Mouse (Mus musculus): ENCODE measurements around the gene Abcc4. TPM values are rescaled to one million over a fixed set of nuclear protein-coding genes. Genes with fewer than 3 reads are reported as not detected.

The Abcc4 gene
- polyA plus RNA-seq, 1 experiment, result 0.06 TPM

- no peak for TF ChIP-seq GATA1 (IDR thresholded peaks at IDR 0.05; ENCODE audit: low read length)
- no peak for TF ChIP-seq TAL1 (IDR thresholded peaks at IDR 0.05; ENCODE audit: low read length)
- Histone ChIP-seq H3K36me3 (ENCODE audit: control insufficient read depth) (no peaks in the 10 kb centered on the region), H3K27me3 (ENCODE audit: control insufficient read depth) (no peaks in the 10 kb centered on the region)
Measured at GRCm38 (mm10) chr14:118491708-118492107, 214.3 kb downstream of the Abcc4 start.

GRCm38 (mm10) chr14:118491300-118491699 is 214.7 kb downstream of the Abcc4 start:
- Histone ChIP-seq H3K4me3 (replicated peaks) (no peak overlapping the region), H3K9me3 (ENCODE audit: control insufficient read depth, low read length) (no peaks in the 10 kb centered on the region), H3K27me3 (ENCODE audit: control insufficient read depth) (no peaks in the 10 kb centered on the region), H3K36me3 (ENCODE audit: control insufficient read depth) (no peaks in the 10 kb centered on the region), H3K4me1 (ENCODE audit: control insufficient read depth) (no peaks in the 10 kb centered on the region)
- no peak for TF ChIP-seq TAL1 (IDR thresholded peaks at IDR 0.05; ENCODE audit: low read length)
- TF ChIP-seq GATA1 (IDR thresholded peaks at IDR 0.05; ENCODE audit: low read length), result no peak

More at GRCm38 (mm10) chr14:118491708-118492107, 214.3 kb downstream of the Abcc4 start:
- Histone ChIP-seq H3K4me1 (ENCODE audit: control insufficient read depth) (no peaks in the 10 kb centered on the region), H3K9me3 (ENCODE audit: control insufficient read depth, low read length) (no peaks in the 10 kb centered on the region), H3K4me3 (replicated peaks) (no peak overlapping the region)

GRCm38 (mm10) chr14:118490525-118490924 is 215.5 kb downstream of the Abcc4 start:
- H3K27me3 ChIP-seq (ENCODE audit: control insufficient read depth), result no peaks in the 10 kb centered on the region
- H3K36me3 ChIP-seq (ENCODE audit: control insufficient read depth), result no peaks in the 10 kb centered on the region
- H3K4me1 ChIP-seq (ENCODE audit: control insufficient read depth), result no peaks in the 10 kb centered on the region
- H3K4me3 ChIP-seq (replicated peaks), result no peak overlapping the region
- H3K9me3 ChIP-seq (ENCODE audit: control insufficient read depth, low read length), result no peaks in the 10 kb centered on the region
- TF ChIP-seq TAL1 (IDR thresholded peaks at IDR 0.05; ENCODE audit: low read length) (no peak), GATA1 (IDR thresholded peaks at IDR 0.05; ENCODE audit: low read length) (no peak)

- no peaks in the 10 kb centered on the region for H3K27me3 ChIP-seq (ENCODE audit: control insufficient read depth)
- no peak overlapping the region for H3K4me3 ChIP-seq (replicated peaks)
- TF ChIP-seq GATA1 (IDR thresholded peaks at IDR 0.05; ENCODE audit: low read length) (no peak), TAL1 (IDR thresholded peaks at IDR 0.05; ENCODE audit: low read length) (no peak)
- H3K36me3 ChIP-seq (ENCODE audit: control insufficient read depth), result no peaks in the 10 kb centered on the region
- no peaks in the 10 kb centered on the region for H3K9me3 ChIP-seq (ENCODE audit: control insufficient read depth, low read length)
- H3K4me1 ChIP-seq (ENCODE audit: control insufficient read depth), result no peaks in the 10 kb centered on the region
Measured at GRCm38 (mm10) chr14:118486349-118486748, 219.7 kb downstream of the Abcc4 start.

- TF ChIP-seq TAL1 (IDR thresholded peaks at IDR 0.05; ENCODE audit: low read length) (no peak), GATA1 (IDR thresholded peaks at IDR 0.05; ENCODE audit: low read length) (no peak)
- H3K4me1 ChIP-seq (ENCODE audit: control insufficient read depth), result no peaks in the 10 kb centered on the region
- H3K9me3 ChIP-seq (ENCODE audit: control insufficient read depth, low read length), result no peaks in the 10 kb centered on the region
- H3K27me3 ChIP-seq (ENCODE audit: control insufficient read depth), result no peaks in the 10 kb centered on the region
- no peaks in the 10 kb centered on the region for H3K36me3 ChIP-seq (ENCODE audit: control insufficient read depth)
- H3K4me3 ChIP-seq (replicated peaks), result no peak overlapping the region
Measured at GRCm38 (mm10) chr14:118485646-118486045, 220.4 kb downstream of the Abcc4 start.

- Histone ChIP-seq H3K9me3 (ENCODE audit: control insufficient read depth, low read length) (no peaks in the 10 kb centered on the region), H3K27me3 (ENCODE audit: control insufficient read depth) (no peaks in the 10 kb centered on the region), H3K4me1 (ENCODE audit: control insufficient read depth) (no peaks in the 10 kb centered on the region), H3K4me3 (replicated peaks) (no peak overlapping the region), H3K36me3 (ENCODE audit: control insufficient read depth) (no peaks in the 10 kb centered on the region)
- TF ChIP-seq GATA1 (IDR thresholded peaks at IDR 0.05; ENCODE audit: low read length) (no peak), TAL1 (IDR thresholded peaks at IDR 0.05; ENCODE audit: low read length) (no peak)
Measured at GRCm38 (mm10) chr14:118482320-118482719, 223.7 kb downstream of the Abcc4 start.

- TF ChIP-seq TAL1 (IDR thresholded peaks at IDR 0.05; ENCODE audit: low read length) (no peak), GATA1 (IDR thresholded peaks at IDR 0.05; ENCODE audit: low read length) (no peak)
- Histone ChIP-seq H3K27me3 (ENCODE audit: control insufficient read depth) (no peaks in the 10 kb centered on the region), H3K9me3 (ENCODE audit: control insufficient read depth, low read length) (no peaks in the 10 kb centered on the region), H3K4me1 (ENCODE audit: control insufficient read depth) (no peaks in the 10 kb centered on the region), H3K36me3 (ENCODE audit: control insufficient read depth) (no peaks in the 10 kb centered on the region), H3K4me3 (replicated peaks) (no peak overlapping the region)
Measured at GRCm38 (mm10) chr14:118481779-118482178, 224.2 kb downstream of the Abcc4 start.

- H3K9me3 ChIP-seq (ENCODE audit: control insufficient read depth, low read length), result peaks cover 2% of the 10 kb centered on the region; the same call in 1 of the 2 replicates
- no peaks in the 10 kb centered on the region for H3K4me1 ChIP-seq (ENCODE audit: control insufficient read depth)
- no peak for TF ChIP-seq GATA1 (IDR thresholded peaks at IDR 0.05; ENCODE audit: low read length)
- no peak for TF ChIP-seq TAL1 (IDR thresholded peaks at IDR 0.05; ENCODE audit: low read length)
- H3K4me3 ChIP-seq (replicated peaks), result no peak overlapping the region
- peaks cover 28% of the 10 kb centered on the region for H3K27me3 ChIP-seq (ENCODE audit: control insufficient read depth)
- H3K36me3 ChIP-seq (ENCODE audit: control insufficient read depth), result no peaks in the 10 kb centered on the region
Measured at GRCm38 (mm10) chr14:118476329-118476728, 229.7 kb downstream of the Abcc4 start.

- no peaks in the 10 kb centered on the region for H3K4me1 ChIP-seq (ENCODE audit: control insufficient read depth)
- peaks cover 29% of the 10 kb centered on the region for H3K27me3 ChIP-seq (ENCODE audit: control insufficient read depth)
- H3K4me3 ChIP-seq (replicated peaks), result no peak overlapping the region
- TF ChIP-seq GATA1 (IDR thresholded peaks at IDR 0.05; ENCODE audit: low read length) (no peak), TAL1 (IDR thresholded peaks at IDR 0.05; ENCODE audit: low read length) (no peak)
- H3K36me3 ChIP-seq (ENCODE audit: control insufficient read depth), result no peaks in the 10 kb centered on the region
- H3K9me3 ChIP-seq (ENCODE audit: control insufficient read depth, low read length), result peaks cover 3% of the 10 kb centered on the region; the same call in 1 of the 2 replicates
Measured at GRCm38 (mm10) chr14:118475100-118475454, 230.9 kb downstream of the Abcc4 start.

All from erythroblast, embryonic 14.5 days (primary cell).